Mouse (Mus musculus) neural tube, embryonic 14.5 days (tissue): ENCODE data around the gene Tha1. TPM values are rescaled to one million over a fixed set of nuclear protein-coding genes. Genes with fewer than 3 reads are reported as not detected.
"Not testable (repeated sequence)": the region's sequence is repeated elsewhere in the genome, so short reads cannot be mapped to it uniquely, and the experiment has no call there.

Experiments
- ATAC-seq: fragments of 200-750 bp; cut with Nextera tagmentation; 2 replicates; pipeline ENCODE4 v1.8.0; 2017; ENCODE audit warnings: low read depth, mild to moderate bottlenecking, moderate TSS enrichment, moderate library complexity
- H3K27ac ChIP-seq: fragments of 300-500 bp; sonication (generic); 2 replicates; pipeline ENCODE4 v1.5.1; 2014; ENCODE audit warnings: low read depth, mild to moderate bottlenecking, control low read depth, low read length, moderate library complexity, mixed read lengths
- H3K27me3 ChIP-seq: fragments of 300-500 bp; sonication (generic); 2 replicates; pipeline ENCODE4 v1.6.1; 2014; ENCODE audit warnings: low read length; ENCODE audit not compliant: control insufficient read depth, insufficient read depth
- H3K36me3 ChIP-seq: fragments of 300-500 bp; sonication (generic); 2 replicates; pipeline ENCODE4 v1.6.1; 2014; ENCODE audit warnings: low read length, mixed read lengths; ENCODE audit not compliant: control insufficient read depth, insufficient read depth
- H3K4me1 ChIP-seq: fragments of 300-500 bp; sonication (generic); 2 replicates; pipeline ENCODE4 v1.6.1; 2014; ENCODE audit warnings: low read length; ENCODE audit not compliant: control insufficient read depth, insufficient read depth
- H3K4me2 ChIP-seq: fragments of 300-500 bp; sonication (generic); 2 replicates; pipeline ENCODE4 v1.6.1; 2014; ENCODE audit warnings: mild to moderate bottlenecking, low read depth, low read length, control low read depth
- H3K4me3 ChIP-seq: fragments of 300-500 bp; sonication (generic); 2 replicates; pipeline ENCODE4 v1.5.1; 2014; ENCODE audit warnings: low read depth, low read length, control low read depth, mixed read lengths
- H3K9ac ChIP-seq: fragments of 300-500 bp; sonication (generic); replicated peaks from 2 replicates; pipeline ENCODE4 v1.6.1; 2014; ENCODE audit warnings: low read depth, mild to moderate bottlenecking, control low read depth, low read length, mixed read lengths
- H3K9me3 ChIP-seq: fragments of 300-500 bp; sonication (generic); 2 replicates; pipeline ENCODE4 v1.6.1; 2016; ENCODE audit warnings: low read length; ENCODE audit not compliant: control insufficient read depth
- WGBS: fragments of 180-500 bp; shearing (Covaris S2); extraction: QIAGEN DNeasy Blood & Tissue Kit; methylation state at CpG from one replicate; pipeline ENCODE4 v1.1.7; 2014; 5-methylcytosine and 5-hydroxymethylcytosine counted together
- polyA plus RNA-seq: library from polyadenylated mRNA; unstranded; fragments of >200 nt; fragmentation: Nextera tagmentation; extraction: Ambion mirVana; gene quantifications from 2 replicates; pipeline ENCODE4 v1.2.1, GENCODE M21; 2014

Gene Tha1
- polyA plus RNA-seq, 1 experiment from 2014 or later, result 4.2 TPM

DNA sequence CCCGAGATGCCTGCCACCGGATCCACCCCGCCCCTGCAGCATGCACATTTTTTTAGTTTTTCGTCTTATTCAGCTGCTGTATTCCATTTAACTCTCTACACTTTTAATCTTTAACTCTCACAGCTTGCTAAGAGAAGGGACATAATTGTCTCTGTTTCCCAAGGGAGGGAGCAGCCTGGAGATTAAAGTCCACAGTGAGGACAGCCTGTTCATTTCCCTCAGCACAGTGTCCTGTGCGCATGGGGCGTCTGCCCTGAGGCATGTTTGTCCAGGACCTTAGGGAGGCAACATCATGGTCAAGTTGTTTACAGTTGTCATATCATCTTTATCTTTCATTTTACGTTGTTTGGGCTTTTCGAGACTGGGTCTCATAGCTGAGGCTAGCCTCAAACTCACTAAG is 39.2 kb downstream of the Tha1 start:
- WGBS, result 95% methylated on average over 8 of the region's 8 CpGs
- no peaks in the 10 kb centered on the region for H3K27me3 ChIP-seq
- no peaks in the 10 kb centered on the region for H3K36me3 ChIP-seq
- no peaks in the 10 kb centered on the region for H3K9me3 ChIP-seq
- H3K4me1 ChIP-seq, result no peaks in the 10 kb centered on the region
- no peak overlapping the region for H3K4me2 ChIP-seq
- H3K4me3 ChIP-seq, result no peak overlapping the region
- no peak overlapping the region for H3K27ac ChIP-seq
- ATAC-seq, result no peak
- H3K9ac ChIP-seq, result no peak overlapping the region

DNA sequence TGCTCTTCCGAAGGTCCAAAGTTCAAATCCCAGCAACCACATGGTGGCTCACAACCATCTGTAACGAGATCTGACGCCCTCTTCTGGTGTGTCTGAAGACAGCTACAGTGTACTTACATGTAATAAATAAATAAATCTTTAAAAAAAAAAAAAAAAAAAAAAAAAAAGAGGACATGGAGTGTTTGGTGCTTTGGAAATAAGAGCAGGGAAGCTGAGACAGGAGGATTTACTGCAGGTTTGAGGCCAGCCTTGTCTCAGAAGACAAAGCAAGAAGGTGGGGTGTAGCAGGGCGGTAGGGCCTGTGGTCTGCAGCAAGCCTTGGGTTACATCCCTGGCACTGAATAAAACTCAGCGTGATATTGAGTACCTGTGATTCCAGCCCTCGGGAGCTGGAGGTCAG is 39.8 kb downstream of the Tha1 start:
- not testable (repeated sequence) for H3K27ac ChIP-seq, H3K36me3 ChIP-seq, ATAC-seq, H3K9ac ChIP-seq, H3K9me3 ChIP-seq, H3K27me3 ChIP-seq, H3K4me3 ChIP-seq, H3K4me2 ChIP-seq, H3K4me1 ChIP-seq
- 90% methylated on average over 4 of the region's 6 CpGs for WGBS

DNA sequence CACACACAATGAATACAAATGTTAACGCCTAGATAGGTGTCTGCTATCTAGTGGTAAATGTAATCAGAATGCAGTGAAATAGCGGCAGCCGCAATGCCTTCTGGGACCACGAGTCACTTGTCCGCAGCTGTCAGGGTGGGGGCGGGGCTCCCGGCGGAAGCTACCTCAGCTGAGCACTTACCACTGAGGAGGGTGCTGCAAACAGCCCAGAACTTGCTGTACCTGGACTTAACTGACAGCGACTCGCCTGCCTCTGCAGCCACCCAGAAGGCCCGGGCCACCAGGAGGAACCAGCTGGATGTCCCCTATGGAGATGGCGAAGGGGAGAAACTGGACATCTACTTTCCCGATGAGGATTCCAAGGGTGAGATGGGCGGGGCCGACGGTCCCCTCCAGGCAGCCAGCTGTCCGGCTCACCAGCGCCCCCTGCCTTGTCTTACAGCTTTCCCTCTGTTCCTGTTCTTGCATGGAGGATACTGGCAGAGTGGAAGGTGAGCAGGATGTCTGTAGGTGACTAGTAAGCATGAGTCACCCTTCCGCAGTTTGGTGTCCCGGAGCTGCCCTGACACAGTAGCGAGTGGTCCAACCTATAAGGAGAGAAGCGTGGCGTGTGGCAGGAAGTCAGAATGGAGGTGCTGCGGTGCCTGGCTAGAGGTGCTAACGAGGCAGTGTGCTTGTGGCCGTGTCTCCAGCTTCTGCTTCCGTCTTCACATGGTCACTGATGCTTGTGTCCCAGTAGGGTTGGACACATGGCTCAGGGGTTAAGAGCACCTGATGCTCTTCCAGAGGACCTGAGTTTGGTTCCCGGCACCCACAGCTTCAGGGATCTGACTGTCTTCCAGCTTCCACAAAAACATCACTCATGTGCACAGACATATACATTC is 41.0 kb downstream of the Tha1 start:
- H3K9ac ChIP-seq, result no peak overlapping the region
- 17% methylated on average over 28 of the region's 28 CpGs for WGBS

DNA sequence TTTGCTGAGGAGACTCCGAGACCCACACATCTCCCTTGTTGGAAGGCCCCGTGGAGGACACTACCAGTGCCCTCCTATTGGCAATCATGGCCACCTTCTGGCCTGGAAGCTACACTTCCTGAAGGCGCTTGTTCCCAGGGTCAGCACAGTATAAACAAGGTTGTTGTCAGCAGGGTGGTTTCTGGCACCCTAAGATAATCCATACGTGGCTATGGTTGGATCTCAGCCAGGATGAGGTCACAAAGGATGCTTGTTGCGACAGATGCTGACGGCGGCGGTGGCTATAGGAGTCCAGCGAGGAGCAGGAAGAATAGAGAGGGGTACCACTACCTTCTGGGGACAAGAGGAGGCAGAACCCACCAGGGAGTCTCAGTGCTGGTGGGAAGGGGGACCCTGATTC is 42.9 kb downstream of the Tha1 start:
- no peak for ATAC-seq
- Histone ChIP-seq H3K27ac (no peak overlapping the region), H3K9me3 (no peaks in the 10 kb centered on the region), H3K4me1 (peaks cover 9% of the 10 kb centered on the region), H3K27me3 (no peaks in the 10 kb centered on the region), H3K4me3 (no peak overlapping the region), H3K9ac (no peak overlapping the region), H3K36me3 (no peaks in the 10 kb centered on the region), H3K4me2 (no peak overlapping the region)
- 70% methylated on average over 9 of the region's 9 CpGs for WGBS

More for the DNA sequence above, 41.0 kb downstream of the Tha1 start:
- Histone ChIP-seq H3K4me2 (peak overlapping the region; percentile 46), H3K36me3 (no peaks in the 10 kb centered on the region), H3K27ac (0 out of 2 replicates have a peak overlapping the region, but pooled peaks have one; percentile 34), H3K4me1 (no peaks in the 10 kb centered on the region; the same call in 1 of the 2 replicates), H3K9me3 (no peaks in the 10 kb centered on the region), H3K27me3 (no peaks in the 10 kb centered on the region), H3K4me3 (peak overlapping the region; percentile 30)
- ATAC-seq, result peak; percentile 76; the same call in 1 of the 2 replicates

DNA sequence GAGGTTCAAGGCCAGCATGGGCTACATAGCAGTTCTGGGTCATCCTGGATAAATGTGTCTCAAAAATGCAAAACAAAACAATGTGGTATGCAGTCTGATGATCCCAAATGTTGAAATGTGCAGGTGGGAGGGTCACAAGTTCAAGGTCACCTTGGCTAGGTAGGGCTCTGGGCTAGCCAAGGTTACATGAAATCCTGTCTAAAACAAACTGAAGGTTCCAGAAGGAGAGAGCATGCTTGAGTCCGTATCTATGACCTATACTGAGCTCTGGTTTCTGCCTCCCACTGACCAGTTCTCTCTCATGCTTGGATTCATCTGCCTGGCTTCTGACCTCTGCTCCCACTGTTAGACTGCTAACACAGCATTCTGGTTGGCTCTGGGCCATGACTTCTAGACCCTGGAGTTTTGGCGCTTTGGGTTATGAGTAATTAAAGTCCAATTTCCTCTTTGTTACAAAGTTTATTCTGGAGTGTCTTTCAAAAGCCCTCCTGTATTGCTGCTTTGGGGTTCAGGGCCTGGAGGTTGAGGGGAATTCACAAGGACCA is 43.5 kb downstream of the Tha1 start:
- no peak overlapping the region for H3K9ac ChIP-seq
- H3K4me1 ChIP-seq, result peaks cover 14% of the 10 kb centered on the region
- no peak for ATAC-seq

DNA sequence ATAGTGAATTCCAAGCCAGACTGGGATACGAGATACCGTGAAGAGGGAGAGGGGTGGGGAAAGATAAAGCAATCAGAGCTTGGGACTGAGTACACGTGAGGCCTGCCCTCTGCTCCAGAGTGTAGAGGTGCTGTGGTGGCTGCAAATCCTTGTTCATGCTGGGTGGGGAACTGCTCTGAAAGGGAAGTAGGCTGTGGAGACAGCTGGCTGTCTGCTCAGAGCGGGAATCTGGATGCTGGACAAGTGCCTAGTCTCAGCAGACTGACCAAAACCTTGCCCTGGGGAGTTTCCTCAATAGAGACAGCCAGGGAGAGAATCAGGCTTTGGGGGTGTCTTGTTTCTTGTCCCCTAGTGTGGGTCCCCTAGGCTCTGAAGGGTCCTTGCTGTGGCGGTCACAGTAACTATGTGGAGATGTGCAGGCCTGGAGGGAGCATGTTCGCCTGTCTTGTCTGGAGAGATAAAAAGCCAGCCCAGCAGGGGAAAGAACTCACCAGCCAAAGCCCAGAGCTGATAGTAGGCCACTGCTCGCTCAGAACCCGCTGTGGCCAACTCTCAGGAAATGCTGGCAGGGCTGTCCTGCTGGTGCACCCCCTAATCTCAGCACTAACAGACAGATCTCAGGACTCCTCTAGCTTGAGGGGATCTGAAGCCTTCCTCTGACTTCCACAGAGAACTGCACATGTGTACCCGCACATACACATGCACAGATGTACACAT is 44.2 kb downstream of the Tha1 start:
- Histone ChIP-seq H3K4me2 (no peak overlapping the region), H3K27me3 (no peaks in the 10 kb centered on the region), H3K36me3 (no peaks in the 10 kb centered on the region), H3K4me1 (peaks cover 18% of the 10 kb centered on the region), H3K4me3 (no peak overlapping the region), H3K27ac (no peak overlapping the region), H3K9me3 (no peaks in the 10 kb centered on the region), H3K9ac (no peak overlapping the region)
- WGBS, result 60% methylated on average over 9 of the region's 9 CpGs
- no peak for ATAC-seq

More for the DNA sequence above, 43.5 kb downstream of the Tha1 start:
- Histone ChIP-seq H3K27me3 (no peaks in the 10 kb centered on the region), H3K9me3 (no peaks in the 10 kb centered on the region), H3K36me3 (no peaks in the 10 kb centered on the region), H3K4me2 (no peak overlapping the region), H3K4me3 (no peak overlapping the region), H3K27ac (no peak overlapping the region)
- 73% methylated on average over 2 of the region's 2 CpGs for WGBS

DNA sequence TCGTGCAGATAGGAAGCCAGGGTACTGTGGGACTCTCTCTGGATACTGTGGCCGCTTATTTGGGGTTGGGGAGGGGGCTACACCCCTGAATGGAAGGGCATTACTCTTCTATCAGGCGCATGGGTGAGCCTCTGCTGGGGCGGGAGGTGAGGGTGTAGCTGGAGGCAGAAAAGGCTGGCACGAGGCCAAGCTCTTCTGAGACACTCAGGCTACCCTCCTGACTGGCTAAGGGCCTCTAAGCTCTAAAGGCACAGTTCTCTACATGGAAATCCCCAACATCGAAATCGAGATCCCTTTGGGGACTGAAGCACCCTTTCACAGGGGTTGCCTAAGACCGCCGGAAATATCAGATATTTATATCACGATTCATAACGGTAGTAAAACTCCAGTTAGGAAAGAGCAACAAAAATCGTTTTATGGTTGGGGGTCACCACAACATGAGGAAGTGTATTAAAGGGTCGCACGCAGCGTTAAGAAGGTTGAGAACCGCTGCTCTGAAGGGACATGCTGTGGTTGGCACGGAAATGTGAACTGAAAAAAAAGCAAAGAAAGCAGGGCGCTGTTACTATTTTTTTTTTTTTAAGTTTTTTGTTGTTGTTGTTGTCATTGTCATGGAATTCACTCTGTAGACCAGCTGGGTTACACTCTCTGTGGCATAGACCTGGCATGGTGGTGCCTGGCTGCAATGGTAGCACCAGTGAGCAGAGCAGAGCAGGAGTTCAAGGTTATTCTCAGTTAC is 45.0 kb downstream of the Tha1 start:
- Histone ChIP-seq H3K27me3 (no peaks in the 10 kb centered on the region), H3K9ac (no peak overlapping the region), H3K4me2 (no peak overlapping the region), H3K4me3 (no peak overlapping the region), H3K27ac (no peak overlapping the region), H3K36me3 (no peaks in the 10 kb centered on the region), H3K9me3 (no peaks in the 10 kb centered on the region), H3K4me1 (peaks cover 18% of the 10 kb centered on the region)
- 75% methylated on average over 18 of the region's 18 CpGs for WGBS
- no peak for ATAC-seq

DNA sequence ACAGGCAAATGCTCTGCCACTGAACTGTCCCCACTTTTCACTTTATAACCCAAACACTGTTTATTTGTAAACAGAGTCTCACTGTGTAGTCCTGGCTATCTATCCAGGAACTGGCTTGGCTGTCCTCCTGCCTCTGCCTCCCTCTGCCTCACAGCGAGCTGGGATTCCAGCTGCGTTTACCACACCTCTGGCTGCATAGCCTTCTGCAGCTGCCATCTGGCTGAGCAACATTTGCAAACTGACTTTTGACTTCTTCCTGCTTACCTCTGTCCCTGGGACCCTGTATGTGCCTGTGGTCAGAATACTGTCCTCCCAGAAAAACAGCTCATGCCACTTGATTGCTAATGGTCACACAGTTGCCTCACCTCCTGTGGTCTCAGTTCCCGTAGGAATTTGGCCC is 45.9 kb downstream of the Tha1 start:
- Histone ChIP-seq H3K4me1 (peaks cover 21% of the 10 kb centered on the region), H3K36me3 (no peaks in the 10 kb centered on the region), H3K4me2 (no peak overlapping the region), H3K27me3 (no peaks in the 10 kb centered on the region), H3K27ac (no peak overlapping the region), H3K9me3 (no peaks in the 10 kb centered on the region), H3K9ac (no peak overlapping the region), H3K4me3 (no peak overlapping the region)
- 53% methylated on average over 3 of the region's 3 CpGs for WGBS
- ATAC-seq, result no peak
